Mouse (Mus musculus) layer of hippocampus, adult 8-10 months (tissue): ENCODE data around the gene 1700010B08Rik. TPM values are rescaled to one million over a fixed set of nuclear protein-coding genes. Genes with fewer than 3 reads are reported as not detected.

ENCODE experiments used
- DNase-seq, 2 experiments: peaks; one replicate each; pipeline ENCODE4 v3.0.0; 2022; ENCODE audit warnings: low spot score in 2 of 2
- microRNA-seq, 2 experiments: library from miRNA; unstranded; fragments of <30 nt; microRNA quantifications; one replicate each; pipeline ENCODE4 v1.2.0; 2022
- total RNA-seq, 4 experiments: library from RNA; stranded (reverse); gene quantifications; 2 replicates each; pipeline ENCODE4 v1.2.4; 2022

The 1700010B08Rik gene
- total RNA-seq, 4 experiments from 2014 or later, result not detected

GRCm38 (mm10) chr2:173770620-173771019 is 51.4 kb downstream of the 1700010B08Rik start:
- DNase-seq, result no peak

Small RNA genes within 50 kb of the gene (microRNA-seq; reads per million reads assigned to microRNA genes)
- 0 reads per million in 2 experiments for gene Mir6340

Other genes with a start within 250 kb of the 1700010B08Rik start
- gene 1700021F07Rik, start 196.8 kb upstream of the 1700010B08Rik start, total RNA-seq, result not detected
- not detected for gene Ankrd60, start 141.1 kb upstream of the 1700010B08Rik start, total RNA-seq
- gene Rab22a, start 59.7 kb upstream of the 1700010B08Rik start, total RNA-seq, result 10 to 100 TPM; 23.9 to 31.0 (median 26.3) TPM
- gene Vapb, start 18.1 kb downstream of the 1700010B08Rik start, total RNA-seq, result 100 to 1,000 TPM; 111 to 134 (median 121) TPM